Mouse (Mus musculus): ENCODE data around the gene Stradb. TPM values are rescaled to one million over a fixed set of nuclear protein-coding genes. Genes with fewer than 3 reads are reported as not detected.

The Stradb gene
- polyA plus RNA-seq (2015; fragmentation: Nextera tagmentation; extraction: Ambion mirVana): 27.0 and 29.5 TPM in 2 replicates

GRCm38 (mm10) chr1:58973366-58974221, at the start of gene Stradb, which contains the start of gene Trak2:
Gene Stradb (plus strand): TSS chr1:58973522.
Gene Trak2 (minus strand): TSS chr1:58973430.
- Histone ChIP-seq H3K4me1 (peaks cover 19% of the 10 kb centered on the region), H3K4me2 (peak within 1 kb of the TSS; percentile 85), H3K9me3 (replicated peaks) (no peaks in the 10 kb centered on the region), H3K27ac (peak within 1 kb of the TSS; percentile 92), H3K9ac (peak within 1 kb of the TSS; percentile 91), H3K36me3 (no peaks in the 10 kb centered on the region), H3K27me3 (no peaks in the 10 kb centered on the region), H3K4me3 (replicated peaks) (peak within 1 kb of the TSS; percentile 78)
- ATAC-seq (replicated peaks; ENCODE audit: low FRiP score): peak; percentile 98
- 0% methylated on average over 69 of the region's 69 CpGs for WGBS

- ATAC-seq (replicated peaks; ENCODE audit: low FRiP score): no peak
- Histone ChIP-seq H3K9me3 (replicated peaks) (no peaks in the 10 kb centered on the region; the same call in 1 of the 2 replicates), H3K4me1 (no peaks in the 10 kb centered on the region), H3K4me2 (no peak overlapping the region), H3K36me3 (peaks cover 33% of the 10 kb centered on the region), H3K27ac (no peak overlapping the region), H3K27me3 (no peaks in the 10 kb centered on the region), H3K4me3 (replicated peaks) (no peak overlapping the region), H3K9ac (no peak overlapping the region)
- 96% methylated on average over 5 of the region's 5 CpGs for WGBS
Measured at GRCm38 (mm10) chr1:58926664-58927063, 46.7 kb upstream of the Stradb start.

- H3K4me3 ChIP-seq (replicated peaks): no peak overlapping the region
- H3K4me1 ChIP-seq: no peaks in the 10 kb centered on the region
- peak; percentile 49; the same call in 1 of the 2 replicates for ATAC-seq (replicated peaks; ENCODE audit: low FRiP score)
- no peaks in the 10 kb centered on the region for H3K9me3 ChIP-seq (replicated peaks)
- WGBS: 90% methylated on average over 10 of the region's 10 CpGs
- no peak overlapping the region for H3K27ac ChIP-seq
- no peaks in the 10 kb centered on the region for H3K27me3 ChIP-seq
- no peak overlapping the region for H3K4me2 ChIP-seq
- H3K9ac ChIP-seq: no peak overlapping the region
- H3K36me3 ChIP-seq: peaks cover 22% of the 10 kb centered on the region
Measured at GRCm38 (mm10) chr1:58936746-58937605, 36.3 kb upstream of the Stradb start.

GRCm38 (mm10) chr1:58937606-58938099, 35.7 kb upstream of the Stradb start:
- H3K9ac ChIP-seq: no peak overlapping the region
- WGBS: 91% methylated on average over 9 of the region's 9 CpGs
- no peaks in the 10 kb centered on the region for H3K27me3 ChIP-seq
- H3K4me3 ChIP-seq (replicated peaks): no peak overlapping the region
- H3K9me3 ChIP-seq (replicated peaks): no peaks in the 10 kb centered on the region
- no peak for ATAC-seq (replicated peaks; ENCODE audit: low FRiP score)
- H3K36me3 ChIP-seq: peaks cover 22% of the 10 kb centered on the region
- H3K27ac ChIP-seq: no peak overlapping the region
- H3K4me1 ChIP-seq: no peaks in the 10 kb centered on the region
- H3K4me2 ChIP-seq: no peak overlapping the region

GRCm38 (mm10) chr1:58945523-58945922, 27.8 kb upstream of the Stradb start:
- Histone ChIP-seq H3K36me3 (peaks cover 26% of the 10 kb centered on the region), H3K4me3 (replicated peaks) (no peak overlapping the region), H3K9me3 (replicated peaks) (no peaks in the 10 kb centered on the region), H3K4me1 (peaks cover under 1% of the 10 kb centered on the region), H3K9ac (no peak overlapping the region), H3K4me2 (no peak overlapping the region), H3K27me3 (no peaks in the 10 kb centered on the region), H3K27ac (no peak overlapping the region)
- 93% methylated on average over 2 of the region's 2 CpGs for WGBS
- ATAC-seq (replicated peaks; ENCODE audit: low FRiP score): no peak

- Histone ChIP-seq H3K36me3 (peaks cover 24% of the 10 kb centered on the region), H3K4me2 (no peak overlapping the region), H3K27ac (no peak overlapping the region), H3K9ac (no peak overlapping the region), H3K27me3 (no peaks in the 10 kb centered on the region), H3K4me1 (peaks cover 7% of the 10 kb centered on the region), H3K4me3 (replicated peaks) (no peak overlapping the region), H3K9me3 (replicated peaks) (no peaks in the 10 kb centered on the region)
- 86% methylated on average over 7 of the region's 7 CpGs for WGBS
- no peak for ATAC-seq (replicated peaks; ENCODE audit: low FRiP score)
Measured at GRCm38 (mm10) chr1:58945960-58946670, 27.2 kb upstream of the Stradb start.

- Histone ChIP-seq H3K27ac (no peak overlapping the region), H3K4me1 (peaks cover 13% of the 10 kb centered on the region), H3K4me3 (replicated peaks) (no peak overlapping the region), H3K27me3 (no peaks in the 10 kb centered on the region), H3K4me2 (no peak overlapping the region), H3K36me3 (peaks cover 24% of the 10 kb centered on the region), H3K9ac (no peak overlapping the region), H3K9me3 (replicated peaks) (no peaks in the 10 kb centered on the region)
- 86% methylated on average over 9 of the region's 9 CpGs for WGBS
- ATAC-seq (replicated peaks; ENCODE audit: low FRiP score): no peak
Measured at GRCm38 (mm10) chr1:58946718-58947117, 26.6 kb upstream of the Stradb start.

GRCm38 (mm10) chr1:58949561-58950106, 23.7 kb upstream of the Stradb start:
- Histone ChIP-seq H3K27ac (no peak overlapping the region), H3K9me3 (replicated peaks) (no peaks in the 10 kb centered on the region), H3K4me3 (replicated peaks) (no peak overlapping the region), H3K36me3 (peaks cover 18% of the 10 kb centered on the region), H3K4me1 (peaks cover 23% of the 10 kb centered on the region), H3K27me3 (no peaks in the 10 kb centered on the region), H3K4me2 (no peak overlapping the region), H3K9ac (no peak overlapping the region)
- WGBS: 83% methylated on average over 6 of the region's 6 CpGs
- ATAC-seq (replicated peaks; ENCODE audit: low FRiP score): no peak

GRCm38 (mm10) chr1:58950899-58951648, 22.2 kb upstream of the Stradb start:
- Histone ChIP-seq H3K4me2 (no peak overlapping the region), H3K27ac (peak overlapping the region; percentile 74), H3K9ac (no peak overlapping the region), H3K9me3 (replicated peaks) (no peaks in the 10 kb centered on the region), H3K36me3 (peaks cover 4% of the 10 kb centered on the region), H3K4me3 (replicated peaks) (no peak overlapping the region), H3K4me1 (peaks cover 23% of the 10 kb centered on the region), H3K27me3 (no peaks in the 10 kb centered on the region)
- WGBS: 14% methylated on average over 8 of the region's 8 CpGs
- ATAC-seq (replicated peaks; ENCODE audit: low FRiP score): peak; percentile 78

- no peaks in the 10 kb centered on the region for H3K36me3 ChIP-seq
- ATAC-seq (replicated peaks; ENCODE audit: low FRiP score): no peak
- WGBS: 68% methylated on average over 4 of the region's 4 CpGs
- H3K27me3 ChIP-seq: no peaks in the 10 kb centered on the region
- no peak overlapping the region for H3K4me2 ChIP-seq
- peak overlapping the region; percentile 74; the same call in 1 of the 2 replicates for H3K27ac ChIP-seq
- no peak overlapping the region for H3K4me3 ChIP-seq (replicated peaks)
- H3K9me3 ChIP-seq (replicated peaks): no peaks in the 10 kb centered on the region
- no peak overlapping the region for H3K9ac ChIP-seq
- peaks cover 27% of the 10 kb centered on the region for H3K4me1 ChIP-seq
Measured at GRCm38 (mm10) chr1:58951841-58952240, 21.5 kb upstream of the Stradb start.

GRCm38 (mm10) chr1:58952526-58952925, 20.8 kb upstream of the Stradb start:
- no peak for ATAC-seq (replicated peaks; ENCODE audit: low FRiP score)
- Histone ChIP-seq H3K9me3 (replicated peaks) (no peaks in the 10 kb centered on the region), H3K27ac (peak overlapping the region; percentile 6; the same call in 1 of the 2 replicates), H3K9ac (no peak overlapping the region), H3K4me2 (no peak overlapping the region), H3K27me3 (no peaks in the 10 kb centered on the region), H3K4me1 (peaks cover 32% of the 10 kb centered on the region), H3K4me3 (replicated peaks) (no peak overlapping the region), H3K36me3 (no peaks in the 10 kb centered on the region)
- WGBS: 82% methylated on average over 5 of the region's 5 CpGs

Data from kidney, embryonic 15.5 days (tissue).